Mouse (Mus musculus) left cerebral cortex, adult 8-10 months (tissue): Measurements from ENCODE around the gene Ceacam12. TPM values are rescaled to one million over a fixed set of nuclear protein-coding genes. Genes with fewer than 3 reads are reported as not detected.
"Not testable (repeated sequence)": the region's sequence is repeated elsewhere in the genome, so short reads cannot be mapped to it uniquely, and the experiment has no call there.

ENCODE experiments used
- DNase-seq, 2 experiments: peaks; one replicate each; pipeline ENCODE4 v3.0.0; 2022; ENCODE audit warnings: low spot score in 2 of 2
- microRNA-seq, 2 experiments: library from miRNA; unstranded; fragments of <30 nt; microRNA quantifications; one replicate each; pipeline ENCODE4 v1.2.0; 2022
- total RNA-seq, 4 experiments: library from RNA; stranded (reverse); gene quantifications; 2 replicates each; pipeline ENCODE4 v1.2.4; 2022

Ceacam12 gene
- total RNA-seq = not detected

- DNase-seq = no peak
Measured at GRCm38 (mm10) chr7:18065629-18066028, at the start of gene Ceacam12. Ceacam12 (plus strand) TSS chr7:18065929.

DNA sequence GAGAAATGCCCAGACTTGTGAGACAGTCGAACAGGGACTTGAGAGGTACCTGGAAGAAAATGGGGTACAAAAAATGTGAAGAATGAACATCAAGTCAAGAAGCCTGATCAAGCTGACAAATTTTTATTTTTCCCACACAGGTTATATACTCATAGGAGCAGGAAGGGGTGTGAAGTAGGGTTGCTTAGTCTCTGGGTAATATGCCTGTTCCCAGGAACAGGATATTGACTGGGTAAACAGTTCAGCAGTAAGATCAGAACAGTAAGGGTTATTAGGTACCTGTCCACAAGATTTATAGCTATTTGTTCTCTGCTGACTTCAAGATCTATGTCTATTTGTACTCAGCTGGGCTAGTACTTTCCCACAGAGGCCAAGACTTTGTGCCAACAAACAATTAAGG, 8.1 kb downstream of the Ceacam12 start:
- not testable (repeated sequence) for DNase-seq

GRCm38 (mm10) chr7:18100785-18101184, 35.1 kb downstream of the Ceacam12 start:
- no peak for DNase-seq

Small RNA genes lying within 50 kb of the gene (microRNA-seq; reads per million reads assigned to microRNA genes)
- 0 reads per million in 2 experiments for gene Gm22414

Other genes with a start within 250 kb of the Ceacam12 start
- gene Gm5155, start 194.2 kb upstream of the Ceacam12 start, total RNA-seq = not detected
- gene Ceacam11, start 93.8 kb upstream of the Ceacam12 start, total RNA-seq = not detected
- not detected for gene Ceacam13, start 56.0 kb upstream of the Ceacam12 start, total RNA-seq
- not detected for gene Igfl3, start 110.6 kb downstream of the Ceacam12 start, total RNA-seq
- gene Mill1, start 179.4 kb downstream of the Ceacam12 start, total RNA-seq = not detected